Mouse (Mus musculus): ENCODE data around the gene Pum3. TPM values are rescaled to one million over a fixed set of nuclear protein-coding genes. Genes with fewer than 3 reads are reported as not detected.
"Not testable (repeated sequence)": the region's sequence is repeated elsewhere in the genome, so short reads cannot be mapped to it uniquely, and the experiment has no call there.

Gene Pum3
- polyA plus RNA-seq, 1 experiment from 2014 or later = 81.4 TPM

GRCm38 (mm10) chr19:27389566-27389965 lies 40.1 kb downstream of the Pum3 start:
- not testable (repeated sequence) for H3K4me1 ChIP-seq (replicated peaks); H3K9me3 ChIP-seq; H3K4me3 ChIP-seq (replicated peaks); ATAC-seq; H3K9ac ChIP-seq; H3K27ac ChIP-seq; H3K4me2 ChIP-seq (replicated peaks); H3K27me3 ChIP-seq (replicated peaks)
- 88% methylated on average over 4 of the region's 4 CpGs for WGBS
- peaks cover 20% of the 10 kb centered on the region for H3K36me3 ChIP-seq

GRCm38 (mm10) chr19:27385304-27385703 lies 44.3 kb downstream of the Pum3 start:
- H3K27me3 ChIP-seq (replicated peaks) = no peaks in the 10 kb centered on the region
- no peak for ATAC-seq
- H3K9me3 ChIP-seq = no peaks in the 10 kb centered on the region
- no peak overlapping the region for H3K4me3 ChIP-seq (replicated peaks)
- H3K4me2 ChIP-seq (replicated peaks) = no peak overlapping the region
- no peaks in the 10 kb centered on the region for H3K4me1 ChIP-seq (replicated peaks)
- H3K36me3 ChIP-seq = peaks cover 12% of the 10 kb centered on the region
- no peak overlapping the region for H3K9ac ChIP-seq
- H3K27ac ChIP-seq = no peak overlapping the region

GRCm38 (mm10) chr19:27383266-27383665 lies 46.4 kb downstream of the Pum3 start:
- Histone ChIP-seq H3K4me3 (replicated peaks) (no peak overlapping the region), H3K9ac (no peak overlapping the region), H3K4me2 (replicated peaks) (no peak overlapping the region), H3K9me3 (no peaks in the 10 kb centered on the region), H3K36me3 (peaks cover 12% of the 10 kb centered on the region), H3K27me3 (replicated peaks) (no peaks in the 10 kb centered on the region), H3K4me1 (replicated peaks) (no peaks in the 10 kb centered on the region), H3K27ac (no peak overlapping the region)
- 89% methylated on average over 5 of the region's 5 CpGs for WGBS
- no peak for ATAC-seq

- H3K9me3 ChIP-seq = no peaks in the 10 kb centered on the region
- H3K36me3 ChIP-seq = peaks cover 10% of the 10 kb centered on the region
- 85% methylated on average over 1 of the region's 1 CpGs for WGBS
- H3K27me3 ChIP-seq (replicated peaks) = no peaks in the 10 kb centered on the region
- H3K4me3 ChIP-seq (replicated peaks) = no peak overlapping the region
- no peak for ATAC-seq
- H3K4me1 ChIP-seq (replicated peaks) = no peaks in the 10 kb centered on the region
- no peak overlapping the region for H3K27ac ChIP-seq
- no peak overlapping the region for H3K9ac ChIP-seq
- H3K4me2 ChIP-seq (replicated peaks) = no peak overlapping the region
Measured at GRCm38 (mm10) chr19:27382131-27382530, 47.5 kb downstream of the Pum3 start.

DNA sequence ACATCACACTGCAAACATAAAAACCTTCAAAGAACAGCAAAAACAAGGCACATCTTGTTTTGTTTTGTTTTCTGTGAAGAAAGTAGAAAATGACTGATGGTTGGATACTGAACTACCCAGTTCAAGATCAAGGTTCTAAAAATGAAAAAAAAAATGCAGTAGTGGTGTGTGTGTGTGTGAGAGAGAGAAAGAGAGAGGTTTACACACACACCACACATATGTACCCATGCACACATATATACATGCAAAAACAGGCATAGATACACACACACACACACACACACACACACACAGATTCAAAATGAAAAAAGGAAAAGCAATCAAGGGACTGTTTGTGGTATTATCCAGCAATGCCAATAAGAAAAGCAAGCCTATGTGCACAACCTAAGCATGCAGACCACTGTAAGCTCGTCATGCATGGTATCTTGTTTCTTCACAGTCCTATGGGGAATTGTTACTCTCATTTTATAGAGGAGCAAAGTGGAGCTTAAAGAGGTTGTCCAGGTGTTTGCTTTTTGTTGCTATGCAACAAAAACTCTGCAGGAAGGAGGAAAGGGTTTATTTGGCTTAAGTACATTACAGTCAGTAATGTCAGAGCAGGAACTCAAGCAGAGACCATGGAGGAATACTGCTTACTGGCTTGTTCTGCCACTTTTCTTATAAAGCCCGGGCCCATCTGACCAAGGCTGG lies 49.8 kb downstream of the Pum3 start:
- WGBS = 71% methylated on average over 2 of the region's 2 CpGs
- Histone ChIP-seq H3K4me3 (replicated peaks) (no peak overlapping the region), H3K4me2 (replicated peaks) (no peak overlapping the region), H3K4me1 (replicated peaks) (no peaks in the 10 kb centered on the region), H3K27me3 (replicated peaks) (no peaks in the 10 kb centered on the region), H3K9ac (no peak overlapping the region), H3K27ac (no peak overlapping the region), H3K36me3 (no peaks in the 10 kb centered on the region), H3K9me3 (no peaks in the 10 kb centered on the region)
- no peak for ATAC-seq

DNA sequence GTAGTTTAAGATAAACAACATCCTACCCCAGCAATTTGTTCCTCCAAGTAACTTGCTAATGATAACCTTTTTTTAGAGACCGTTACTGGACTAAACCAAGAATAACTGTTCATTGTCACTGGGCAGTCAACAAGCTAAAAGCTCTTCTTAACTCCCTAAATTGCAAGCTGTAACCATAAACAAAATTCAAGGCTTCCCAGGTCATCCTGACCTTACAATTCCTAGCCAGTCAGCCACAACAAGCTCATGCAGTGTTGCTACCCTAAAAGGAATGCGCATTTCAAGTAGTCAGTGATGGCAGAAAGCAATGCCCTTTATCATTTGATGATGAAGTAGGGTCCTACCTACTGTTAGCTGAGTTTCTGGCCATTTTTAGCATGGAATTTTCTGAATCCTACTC lies 58.8 kb downstream of the Pum3 start:
- no peaks in the 10 kb centered on the region for H3K27me3 ChIP-seq (replicated peaks)
- H3K4me2 ChIP-seq (replicated peaks) = no peak overlapping the region
- H3K9ac ChIP-seq = no peak overlapping the region
- 73% methylated on average over 2 of the region's 2 CpGs for WGBS
- H3K36me3 ChIP-seq = no peaks in the 10 kb centered on the region
- H3K4me1 ChIP-seq (replicated peaks) = no peaks in the 10 kb centered on the region
- no peak for ATAC-seq
- no peak overlapping the region for H3K27ac ChIP-seq
- no peak overlapping the region for H3K4me3 ChIP-seq (replicated peaks)
- no peaks in the 10 kb centered on the region for H3K9me3 ChIP-seq

- no peaks in the 10 kb centered on the region for H3K9me3 ChIP-seq
- WGBS = 87% methylated on average over 2 of the region's 2 CpGs
- ATAC-seq = no peak
- no peak overlapping the region for H3K27ac ChIP-seq
- no peak overlapping the region for H3K4me3 ChIP-seq (replicated peaks)
- H3K4me2 ChIP-seq (replicated peaks) = no peak overlapping the region
- H3K36me3 ChIP-seq = no peaks in the 10 kb centered on the region
- no peaks in the 10 kb centered on the region for H3K27me3 ChIP-seq (replicated peaks)
- H3K4me1 ChIP-seq (replicated peaks) = no peaks in the 10 kb centered on the region
- H3K9ac ChIP-seq = no peak overlapping the region
Measured at GRCm38 (mm10) chr19:27370174-27370573, 59.5 kb downstream of the Pum3 start.

DNA sequence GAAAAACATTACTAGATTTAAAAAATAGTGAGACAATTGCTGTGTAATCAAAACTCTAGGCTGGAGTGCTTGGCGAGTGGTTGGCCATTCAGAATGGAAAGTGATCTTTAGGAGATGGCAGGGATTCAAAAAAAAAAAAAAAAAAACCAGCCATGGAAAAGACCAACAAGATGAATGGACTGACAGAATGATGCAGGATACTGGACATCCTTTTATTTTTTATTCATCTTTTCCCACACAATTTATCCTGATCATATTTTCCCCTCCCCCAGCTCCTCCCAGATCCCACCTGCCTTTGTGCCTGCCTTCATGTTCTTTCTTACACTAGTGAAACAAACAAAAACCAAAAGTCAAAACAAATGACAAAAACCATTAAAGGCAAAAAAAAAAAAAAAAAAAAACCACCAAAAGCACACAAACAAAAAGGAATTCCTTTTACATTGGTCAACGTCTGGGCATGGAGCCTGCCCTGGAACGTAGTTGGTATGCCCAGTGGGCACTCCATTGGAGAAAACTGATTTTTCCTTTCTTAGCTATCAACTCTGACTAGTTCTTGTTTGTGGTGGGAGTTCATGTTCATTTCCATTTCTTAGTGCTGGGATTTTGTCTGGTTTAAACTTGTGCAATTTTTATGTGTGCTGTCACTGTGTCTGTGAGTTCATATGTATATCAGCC lies 60.0 kb downstream of the Pum3 start:
- H3K9me3 ChIP-seq = no peaks in the 10 kb centered on the region
- no peaks in the 10 kb centered on the region for H3K4me1 ChIP-seq (replicated peaks)
- H3K9ac ChIP-seq = no peak overlapping the region
- no peak overlapping the region for H3K4me3 ChIP-seq (replicated peaks)
- no peaks in the 10 kb centered on the region for H3K36me3 ChIP-seq
- H3K27ac ChIP-seq = no peak overlapping the region
- H3K27me3 ChIP-seq (replicated peaks) = no peaks in the 10 kb centered on the region
- 73% methylated on average over 3 of the region's 3 CpGs for WGBS
- ATAC-seq = no peak
- no peak overlapping the region for H3K4me2 ChIP-seq (replicated peaks)

DNA sequence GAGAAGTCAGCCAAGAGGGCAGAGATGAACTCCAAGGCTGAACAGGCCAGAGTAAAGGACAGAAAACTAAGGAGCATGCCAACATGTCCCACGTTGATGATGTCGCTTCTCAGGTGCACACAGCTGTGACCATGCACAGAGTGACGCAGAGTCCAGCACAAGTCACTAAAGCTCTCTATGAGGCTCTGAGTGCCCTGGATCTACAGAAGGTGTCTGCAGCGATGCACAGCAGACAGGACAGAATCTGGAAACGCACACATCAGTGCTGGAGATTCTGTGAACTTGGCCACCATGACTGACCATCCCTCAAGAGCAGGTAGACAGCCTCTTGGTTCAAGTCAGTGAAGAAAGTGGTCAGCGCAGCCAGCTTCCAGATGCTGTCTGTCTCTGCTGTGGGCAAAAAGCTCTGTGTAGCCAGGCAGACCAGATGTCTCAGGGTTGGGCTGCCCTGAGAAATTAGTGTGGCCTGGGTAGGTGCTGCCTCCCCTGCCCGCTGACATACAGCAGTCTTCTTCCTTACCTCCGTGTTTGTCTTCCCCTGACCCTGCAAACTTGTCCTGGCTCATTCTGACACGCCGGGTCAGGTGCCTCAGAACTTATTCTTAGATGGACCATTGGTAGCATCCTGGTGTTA lies 63.4 kb downstream of the Pum3 start:
- Histone ChIP-seq H3K9ac (no peak overlapping the region), H3K4me3 (replicated peaks) (no peak overlapping the region), H3K27me3 (replicated peaks) (no peaks in the 10 kb centered on the region), H3K4me1 (replicated peaks) (no peaks in the 10 kb centered on the region), H3K9me3 (no peaks in the 10 kb centered on the region), H3K36me3 (no peaks in the 10 kb centered on the region), H3K27ac (no peak overlapping the region), H3K4me2 (replicated peaks) (no peak overlapping the region)
- WGBS = 69% methylated on average over 10 of the region's 10 CpGs
- no peak for ATAC-seq

DNA sequence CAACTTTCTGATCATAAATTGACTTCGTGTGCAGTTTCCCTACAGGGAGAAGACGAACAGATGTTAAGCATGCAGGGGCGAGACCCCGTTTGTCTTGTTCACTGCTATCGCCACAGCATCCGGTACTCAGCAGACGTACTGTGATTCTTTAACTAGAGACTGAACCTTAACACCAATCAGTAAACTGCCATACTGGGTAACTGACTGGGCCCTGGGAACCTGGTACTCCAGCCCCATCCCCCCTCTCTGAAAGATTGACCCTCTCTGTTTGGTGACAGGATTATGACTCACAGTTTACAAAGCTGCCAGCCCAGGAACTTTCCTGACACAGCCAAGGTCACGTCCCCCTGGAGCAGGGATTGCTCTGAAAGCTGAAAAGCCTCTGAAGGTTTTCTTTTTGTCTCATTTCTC lies 65.1 kb downstream of the Pum3 start:
- peak overlapping the region; percentile 56 for H3K4me2 ChIP-seq (replicated peaks)
- peak; percentile 90 for ATAC-seq
- no peak overlapping the region for H3K27ac ChIP-seq

DNA sequence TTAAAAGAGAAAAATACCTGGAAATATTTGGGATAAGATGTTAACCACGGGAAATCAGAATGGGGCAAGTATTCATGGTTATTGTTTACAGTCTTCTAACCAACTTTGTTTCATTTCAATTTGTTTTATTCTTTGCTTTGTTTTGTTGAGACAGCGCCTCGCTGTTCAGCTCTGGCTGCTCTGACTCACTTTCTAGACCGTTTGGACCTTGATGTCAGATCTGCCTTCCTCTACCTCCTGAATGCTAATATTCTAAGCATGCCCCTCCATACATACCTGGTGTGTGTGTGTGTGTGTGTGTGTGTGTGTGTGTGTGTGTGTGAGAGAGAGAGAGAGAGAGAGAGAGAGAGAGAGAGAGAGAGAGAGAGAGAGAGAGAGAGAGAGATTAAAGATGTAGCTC lies 65.7 kb downstream of the Pum3 start:
- Histone ChIP-seq H3K36me3 (no peaks in the 10 kb centered on the region), H3K27me3 (replicated peaks) (no peaks in the 10 kb centered on the region), H3K9me3 (no peaks in the 10 kb centered on the region), H3K9ac (no peak overlapping the region), H3K4me3 (replicated peaks) (0 out of 2 replicates have a peak overlapping the region, but pooled peaks have one; percentile 22), H3K4me2 (replicated peaks) (peak overlapping the region; percentile 56), H3K4me1 (replicated peaks) (no peaks in the 10 kb centered on the region), H3K27ac (no peak overlapping the region)
- ATAC-seq = no peak
- 43% methylated on average over 4 of the region's 4 CpGs for WGBS

More for the DNA sequence above, 65.1 kb downstream of the Pum3 start:
- no peaks in the 10 kb centered on the region for H3K36me3 ChIP-seq
- no peaks in the 10 kb centered on the region for H3K4me1 ChIP-seq (replicated peaks)
- no peaks in the 10 kb centered on the region for H3K9me3 ChIP-seq
- WGBS = 5% methylated on average over 8 of the region's 8 CpGs
- H3K9ac ChIP-seq = no peak overlapping the region
- peak overlapping the region; percentile 22; the same call in 1 of the 2 replicates for H3K4me3 ChIP-seq (replicated peaks)
- H3K27me3 ChIP-seq (replicated peaks) = no peaks in the 10 kb centered on the region

GRCm38 (mm10) chr19:27360381-27360780 lies 69.2 kb downstream of the Pum3 start:
- H3K27ac ChIP-seq = no peak overlapping the region
- H3K27me3 ChIP-seq (replicated peaks) = no peaks in the 10 kb centered on the region
- no peak overlapping the region for H3K4me2 ChIP-seq (replicated peaks)
- no peaks in the 10 kb centered on the region for H3K9me3 ChIP-seq
- ATAC-seq = no peak
- no peak overlapping the region for H3K9ac ChIP-seq
- no peaks in the 10 kb centered on the region for H3K4me1 ChIP-seq (replicated peaks)
- no peaks in the 10 kb centered on the region for H3K36me3 ChIP-seq
- H3K4me3 ChIP-seq (replicated peaks) = no peak overlapping the region

- H3K4me1 ChIP-seq (replicated peaks) = no peaks in the 10 kb centered on the region
- H3K9ac ChIP-seq = no peak overlapping the region
- ATAC-seq = no peak
- H3K4me2 ChIP-seq (replicated peaks) = no peak overlapping the region
- H3K27ac ChIP-seq = no peak overlapping the region
- H3K9me3 ChIP-seq = no peaks in the 10 kb centered on the region
- H3K4me3 ChIP-seq (replicated peaks) = no peak overlapping the region
- no peaks in the 10 kb centered on the region for H3K36me3 ChIP-seq
- no peaks in the 10 kb centered on the region for H3K27me3 ChIP-seq (replicated peaks)
- 59% methylated on average over 6 of the region's 6 CpGs for WGBS
Measured at GRCm38 (mm10) chr19:27351700-27352099, 77.9 kb downstream of the Pum3 start.
